Mouse (Mus musculus): ENCODE results near the gene Igf1r.

GRCm38 (mm10) chr7:68140041-68140807 lies 187.6 kb downstream of the Igf1r start:
- TF ChIP-seq CTCF (IDR thresholded peaks at IDR 0.05; ENCODE audit: low read depth, low read length) (no peak), POLR2AphosphoS5 (IDR thresholded peaks at IDR 0.05; ENCODE audit: insufficient replicate concordance, low read depth, low read length) (no peak), TAL1 (conservative IDR thresholded peaks at IDR 0.05; ENCODE audit: low read depth, low read length) (no peak), GATA1 (IDR thresholded peaks at IDR 0.05; ENCODE audit: borderline replicate concordance, low read length) (no peak)
